Mouse (Mus musculus): Measurements from ENCODE around the gene Plin3. TPM values are rescaled to one million over a fixed set of nuclear protein-coding genes. Genes with fewer than 3 reads are reported as not detected.

Plin3 gene
- polyA plus RNA-seq, 1 experiment: 43.1 TPM

DNA sequence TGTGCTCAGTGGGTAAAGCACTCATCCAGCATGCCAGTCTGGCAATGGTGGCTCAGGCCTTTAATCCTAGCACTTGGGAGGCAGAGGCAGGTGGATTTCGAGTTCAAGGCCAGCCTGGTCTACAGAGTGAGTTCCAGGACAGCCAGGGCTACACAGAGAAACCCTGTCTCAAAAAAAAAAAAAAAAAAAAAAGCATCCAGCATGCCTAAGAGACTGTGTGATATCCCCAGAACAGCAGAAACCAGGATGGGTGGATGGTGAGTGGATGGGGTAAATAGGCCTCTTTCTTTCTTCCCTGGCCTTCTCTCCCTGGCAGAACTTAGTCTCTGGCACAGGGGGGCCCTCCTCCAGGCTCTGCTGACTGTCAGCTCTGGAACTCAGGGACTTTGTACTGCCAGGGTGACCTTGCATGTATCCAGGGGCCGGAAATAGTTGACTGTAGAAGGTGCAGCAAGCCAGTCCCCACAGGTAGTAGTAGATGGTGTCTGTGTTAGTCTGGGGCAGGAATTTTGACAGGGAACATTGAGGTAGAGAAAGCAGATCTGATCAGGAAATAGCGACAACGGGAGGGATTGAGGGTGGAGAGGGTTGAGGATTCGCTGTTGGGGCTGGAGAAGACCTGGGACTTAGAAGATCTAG is 16.7 kb downstream of the Plin3 start:
- H3K4me1 ChIP-seq (ENCODE audit: control insufficient read depth, insufficient read depth, low read length): peaks cover 37% of the 10 kb centered on the region; the same call in 1 of the 2 replicates
- H3K27me3 ChIP-seq (replicated peaks; ENCODE audit: control insufficient read depth, insufficient read depth, low read length): no peaks in the 10 kb centered on the region
- H3K27ac ChIP-seq (ENCODE audit: insufficient read depth, low read depth, low read length): peak overlapping the region; percentile 93
- TF ChIP-seq CTCF (conservative IDR thresholded peaks at IDR 0.05; ENCODE audit: insufficient read depth, insufficient read length, low read depth, low read length): no peak
- no peak for TF ChIP-seq POLR2A (IDR thresholded peaks at IDR 0.05; ENCODE audit: low read depth, low read length)
- DNase-seq: peak; percentile 87
- peaks cover 2% of the 10 kb centered on the region; the same call in 1 of the 2 replicates for H3K36me3 ChIP-seq (ENCODE audit: control insufficient read depth, insufficient read depth, low read length)
- 12% methylated on average over 5 of the region's 5 CpGs for WGBS
- H3K4me3 ChIP-seq (ENCODE audit: insufficient read depth, low read depth, low read length): peak overlapping the region; percentile 90

DNA sequence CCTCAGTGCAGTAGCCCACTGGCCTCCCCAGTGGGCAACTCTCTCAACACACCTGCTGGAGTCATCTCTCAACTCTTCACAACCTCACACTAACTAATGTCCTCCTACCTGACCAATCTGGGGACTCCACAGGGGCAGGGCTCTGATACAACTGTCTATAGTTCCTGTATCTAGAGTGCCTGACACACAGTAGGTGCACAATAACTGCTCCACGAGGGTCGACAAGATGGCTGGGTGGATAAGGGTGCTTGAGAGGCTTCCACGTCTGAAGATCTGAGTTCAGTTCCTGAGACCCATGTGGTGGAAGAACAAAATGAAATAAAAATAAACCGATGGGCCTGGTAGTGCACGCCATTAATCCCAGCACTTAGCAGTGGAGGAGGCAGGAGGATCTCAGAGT is 18.7 kb downstream of the Plin3 start:
- no peaks in the 10 kb centered on the region for H3K36me3 ChIP-seq (ENCODE audit: control insufficient read depth, insufficient read depth, low read length)
- no peak for DNase-seq
- no peaks in the 10 kb centered on the region for H3K27me3 ChIP-seq (replicated peaks; ENCODE audit: control insufficient read depth, insufficient read depth, low read length)
- TF ChIP-seq CTCF (conservative IDR thresholded peaks at IDR 0.05; ENCODE audit: insufficient read depth, insufficient read length, low read depth, low read length): no peak
- no peak for TF ChIP-seq POLR2A (IDR thresholded peaks at IDR 0.05; ENCODE audit: low read depth, low read length)
- H3K4me1 ChIP-seq (ENCODE audit: control insufficient read depth, insufficient read depth, low read length): peaks cover 37% of the 10 kb centered on the region; the same call in 1 of the 2 replicates
- H3K27ac ChIP-seq (ENCODE audit: insufficient read depth, low read depth, low read length): no peak overlapping the region
- 91% methylated on average over 5 of the region's 5 CpGs for WGBS
- H3K4me3 ChIP-seq (ENCODE audit: insufficient read depth, low read depth, low read length): no peak overlapping the region

GRCm38 (mm10) chr17:56273482-56273881 is 19.2 kb downstream of the Plin3 start:
- Histone ChIP-seq H3K36me3 (ENCODE audit: control insufficient read depth, insufficient read depth, low read length) (no peaks in the 10 kb centered on the region), H3K4me3 (ENCODE audit: insufficient read depth, low read depth, low read length) (no peak overlapping the region), H3K4me1 (ENCODE audit: control insufficient read depth, insufficient read depth, low read length) (peaks cover 37% of the 10 kb centered on the region; the same call in 1 of the 2 replicates), H3K27me3 (replicated peaks; ENCODE audit: control insufficient read depth, insufficient read depth, low read length) (no peaks in the 10 kb centered on the region), H3K27ac (ENCODE audit: insufficient read depth, low read depth, low read length) (peak overlapping the region; percentile 27)
- no peak for TF ChIP-seq CTCF (conservative IDR thresholded peaks at IDR 0.05; ENCODE audit: insufficient read depth, insufficient read length, low read depth, low read length)
- no peak for TF ChIP-seq POLR2A (IDR thresholded peaks at IDR 0.05; ENCODE audit: low read depth, low read length)
- no peak for DNase-seq
- 58% methylated on average over 7 of the region's 7 CpGs for WGBS

DNA sequence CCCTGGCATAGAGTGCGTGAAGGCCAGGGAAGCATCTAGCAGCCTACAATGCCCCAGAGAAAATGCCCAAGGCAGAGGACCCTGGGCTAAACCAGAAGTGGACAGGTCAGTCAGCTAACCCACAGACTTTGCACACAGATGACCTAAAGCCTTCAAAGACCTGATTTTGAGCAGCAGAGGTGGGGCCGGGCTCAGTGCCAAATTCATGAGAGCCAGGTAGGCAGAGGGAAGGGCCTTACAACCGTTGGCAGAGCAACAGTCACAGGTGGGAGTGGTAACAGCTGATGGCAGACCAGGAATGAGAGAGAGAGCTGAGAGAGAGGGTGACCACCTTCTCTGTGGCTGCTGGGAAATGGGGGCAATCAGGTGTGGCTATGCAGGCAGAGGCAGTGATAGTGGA is 20.0 kb downstream of the Plin3 start:
- H3K4me1 ChIP-seq (ENCODE audit: control insufficient read depth, insufficient read depth, low read length): peaks cover 32% of the 10 kb centered on the region; the same call in 1 of the 2 replicates
- peak overlapping the region; percentile 27; the same call in 1 of the 2 replicates for H3K27ac ChIP-seq (ENCODE audit: insufficient read depth, low read depth, low read length)
- H3K4me3 ChIP-seq (ENCODE audit: insufficient read depth, low read depth, low read length): no peak overlapping the region
- DNase-seq: peak; percentile 76
- TF ChIP-seq CTCF (conservative IDR thresholded peaks at IDR 0.05; ENCODE audit: insufficient read depth, insufficient read length, low read depth, low read length) (no peak), POLR2A (IDR thresholded peaks at IDR 0.05; ENCODE audit: low read depth, low read length) (no peak)
- no peaks in the 10 kb centered on the region for H3K36me3 ChIP-seq (ENCODE audit: control insufficient read depth, insufficient read depth, low read length)
- no peaks in the 10 kb centered on the region for H3K27me3 ChIP-seq (replicated peaks; ENCODE audit: control insufficient read depth, insufficient read depth, low read length)
- WGBS: 52% methylated on average over 3 of the region's 3 CpGs

GRCm38 (mm10) chr17:56271609-56272253 is 20.9 kb downstream of the Plin3 start:
- H3K27ac ChIP-seq (ENCODE audit: insufficient read depth, low read depth, low read length): no peak overlapping the region
- H3K27me3 ChIP-seq (replicated peaks; ENCODE audit: control insufficient read depth, insufficient read depth, low read length): no peaks in the 10 kb centered on the region
- no peak for DNase-seq
- 80% methylated on average over 12 of the region's 12 CpGs for WGBS
- no peaks in the 10 kb centered on the region for H3K36me3 ChIP-seq (ENCODE audit: control insufficient read depth, insufficient read depth, low read length)
- H3K4me1 ChIP-seq (ENCODE audit: control insufficient read depth, insufficient read depth, low read length): peaks cover 24% of the 10 kb centered on the region; the same call in 1 of the 2 replicates
- TF ChIP-seq CTCF (conservative IDR thresholded peaks at IDR 0.05; ENCODE audit: insufficient read depth, insufficient read length, low read depth, low read length): no peak
- TF ChIP-seq POLR2A (IDR thresholded peaks at IDR 0.05; ENCODE audit: low read depth, low read length): no peak
- H3K4me3 ChIP-seq (ENCODE audit: insufficient read depth, low read depth, low read length): no peak overlapping the region

DNA sequence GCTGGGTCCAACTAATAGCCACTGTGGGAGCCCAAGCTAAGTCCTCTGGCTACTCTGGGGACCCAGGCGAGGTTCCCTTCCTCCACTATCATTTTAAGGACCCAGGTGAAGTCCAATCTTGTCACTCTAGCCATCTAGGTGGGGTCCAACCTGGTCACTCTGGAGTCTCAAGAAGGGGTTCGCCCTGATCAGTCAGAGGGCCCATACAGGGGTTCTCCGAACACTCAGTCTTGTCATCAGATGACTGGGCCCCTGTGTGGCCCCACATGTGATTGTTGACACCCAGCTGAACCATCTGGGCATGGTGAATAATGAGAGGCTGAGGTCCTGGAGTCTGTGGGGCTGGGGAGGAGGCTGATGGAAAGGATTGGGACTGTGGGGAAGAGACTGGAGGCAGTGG is 22.9 kb downstream of the Plin3 start:
- Histone ChIP-seq H3K27me3 (replicated peaks; ENCODE audit: control insufficient read depth, insufficient read depth, low read length) (no peaks in the 10 kb centered on the region), H3K4me3 (ENCODE audit: insufficient read depth, low read depth, low read length) (no peak overlapping the region), H3K36me3 (ENCODE audit: control insufficient read depth, insufficient read depth, low read length) (no peaks in the 10 kb centered on the region), H3K27ac (ENCODE audit: insufficient read depth, low read depth, low read length) (peak overlapping the region; percentile 94; the same call in 1 of the 2 replicates), H3K4me1 (ENCODE audit: control insufficient read depth, insufficient read depth, low read length) (peaks cover 22% of the 10 kb centered on the region; the same call in 1 of the 2 replicates)
- TF ChIP-seq CTCF (conservative IDR thresholded peaks at IDR 0.05; ENCODE audit: insufficient read depth, insufficient read length, low read depth, low read length) (no peak), POLR2A (IDR thresholded peaks at IDR 0.05; ENCODE audit: low read depth, low read length) (no peak)
- 81% methylated on average over 3 of the region's 3 CpGs for WGBS
- no peak for DNase-seq

DNA sequence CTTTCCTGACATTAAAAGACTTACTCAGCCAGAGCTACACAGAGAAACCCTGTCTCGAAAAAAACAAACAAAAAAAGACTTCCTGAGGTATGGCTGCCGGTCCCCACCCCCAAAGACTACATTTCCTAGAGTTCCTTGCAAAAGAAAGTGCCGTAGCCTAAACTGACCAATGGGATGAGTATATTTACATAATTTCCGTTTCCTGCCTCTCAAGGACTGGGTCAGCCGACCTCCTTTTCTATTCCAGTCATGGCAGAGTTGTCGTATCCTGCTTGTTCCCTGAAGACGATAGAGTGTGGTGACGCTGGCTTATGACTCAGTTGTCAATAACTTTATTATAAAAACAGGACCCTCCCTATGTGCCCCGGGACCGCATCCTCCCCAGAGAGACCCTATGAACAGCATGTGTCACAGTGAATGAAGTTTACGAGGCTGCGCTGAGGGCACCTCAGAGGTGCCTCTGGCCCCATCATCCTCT is 23.5 kb downstream of the Plin3 start:
- no peak for TF ChIP-seq CTCF (conservative IDR thresholded peaks at IDR 0.05; ENCODE audit: insufficient read depth, insufficient read length, low read depth, low read length)
- peak; percentile 6 for TF ChIP-seq POLR2A (IDR thresholded peaks at IDR 0.05; ENCODE audit: low read depth, low read length)

More for the DNA sequence above, 23.5 kb downstream of the Plin3 start:
- H3K27ac ChIP-seq (ENCODE audit: insufficient read depth, low read depth, low read length): peak overlapping the region; percentile 94
- H3K4me3 ChIP-seq (ENCODE audit: insufficient read depth, low read depth, low read length): peak overlapping the region; percentile 49
- 16% methylated on average over 12 of the region's 12 CpGs for WGBS
- H3K36me3 ChIP-seq (ENCODE audit: control insufficient read depth, insufficient read depth, low read length): no peaks in the 10 kb centered on the region
- H3K27me3 ChIP-seq (replicated peaks; ENCODE audit: control insufficient read depth, insufficient read depth, low read length): no peaks in the 10 kb centered on the region
- DNase-seq: peak; percentile 88
- H3K4me1 ChIP-seq (ENCODE audit: control insufficient read depth, insufficient read depth, low read length): peaks cover 19% of the 10 kb centered on the region; the same call in 1 of the 2 replicates

All from kidney, adult 2 months (tissue).